Mouse (Mus musculus) intestine, embryonic 15.5 days (tissue): ENCODE data around the gene Tab1. TPM values are rescaled to one million over a fixed set of nuclear protein-coding genes. Genes with fewer than 3 reads are reported as not detected.

Experiments used
- ATAC-seq: fragments of 200-750 bp; cut with Nextera tagmentation; 2 replicates; pipeline ENCODE4 v1.8.0; 2017; ENCODE audit warnings: moderate TSS enrichment, moderate library complexity
- H3K27ac ChIP-seq: fragments of 300-500 bp; sonication (generic); 2 replicates; pipeline ENCODE4 v1.5.1; 2015; ENCODE audit warnings: mild to moderate bottlenecking, inconsistent platforms
- H3K27me3 ChIP-seq: fragments of 300-500 bp; sonication (generic); replicated peaks from 2 replicates; pipeline ENCODE4 v1.6.1; 2015; ENCODE audit warnings: inconsistent platforms
- H3K36me3 ChIP-seq: fragments of 300-500 bp; sonication (generic); 2 replicates; pipeline ENCODE4 v1.6.1; 2015; ENCODE audit warnings: inconsistent platforms
- H3K4me1 ChIP-seq: fragments of 300-500 bp; sonication (generic); replicated peaks from 2 replicates; pipeline ENCODE4 v1.6.1; 2015; ENCODE audit warnings: inconsistent platforms
- H3K4me2 ChIP-seq: fragments of 300-500 bp; sonication (generic); replicated peaks from 2 replicates; pipeline ENCODE4 v1.6.1; 2015; ENCODE audit warnings: mild to moderate bottlenecking, inconsistent platforms
- H3K4me3 ChIP-seq: fragments of 300-500 bp; sonication (generic); replicated peaks from 2 replicates; pipeline ENCODE4 v1.5.1; 2015; ENCODE audit warnings: inconsistent platforms
- H3K9ac ChIP-seq: fragments of 300-500 bp; sonication (generic); 2 replicates; pipeline ENCODE4 v1.6.1; 2015; ENCODE audit warnings: inconsistent platforms
- H3K9me3 ChIP-seq: fragments of 300-500 bp; sonication (generic); 2 replicates; pipeline ENCODE4 v1.6.1; 2016; ENCODE audit warnings: inconsistent platforms
- WGBS: fragments of 180-500 bp; shearing (Covaris S2); methylation state at CpG from one replicate; pipeline ENCODE4 v1.1.7; 2015; 5-methylcytosine and 5-hydroxymethylcytosine counted together
- polyA plus RNA-seq: library from polyadenylated mRNA; unstranded; fragments of >200 nt; fragmentation: Nextera tagmentation; extraction: Ambion mirVana; gene quantifications from 2 replicates; pipeline ENCODE4 v1.2.1, GENCODE M21; 2015

The Tab1 gene
- 28.5 and 29.0 TPM in 2 replicates for polyA plus RNA-seq

- Histone ChIP-seq H3K27ac (peak within 1 kb of the TSS; percentile 99), H3K4me2 (peak within 1 kb of the TSS; percentile 87), H3K27me3 (no peaks in the 10 kb centered on the region), H3K4me1 (peaks cover 28% of the 10 kb centered on the region), H3K9me3 (no peaks in the 10 kb centered on the region), H3K4me3 (peak within 1 kb of the TSS; percentile 67), H3K36me3 (no peaks in the 10 kb centered on the region), H3K9ac (peak within 1 kb of the TSS; percentile 84)
- peak; percentile 95 for ATAC-seq
- under 1% methylated on average over 59 of the region's 59 CpGs for WGBS
Observed at GRCm38 (mm10) chr15:80132993-80133586, at the start of gene Tab1. Tab1 (plus strand) TSS chr15:80133127.

GRCm38 (mm10) chr15:80083276-80083731, 49.6 kb upstream of the Tab1 start:
- Histone ChIP-seq H3K9me3 (no peaks in the 10 kb centered on the region), H3K36me3 (peaks cover 30% of the 10 kb centered on the region), H3K4me2 (peak overlapping the region; percentile 74), H3K27ac (peak overlapping the region; percentile 93), H3K27me3 (no peaks in the 10 kb centered on the region), H3K4me1 (peaks cover 20% of the 10 kb centered on the region), H3K4me3 (peak overlapping the region; percentile 69), H3K9ac (peak overlapping the region; percentile 84)
- WGBS = under 1% methylated on average over 30 of the region's 30 CpGs
- peak; percentile 96 for ATAC-seq

GRCm38 (mm10) chr15:80083740-80084139, 49.2 kb upstream of the Tab1 start:
- H3K27me3 ChIP-seq = no peaks in the 10 kb centered on the region
- no peaks in the 10 kb centered on the region for H3K9me3 ChIP-seq
- H3K4me2 ChIP-seq = peak overlapping the region; percentile 74
- 1% methylated on average over 12 of the region's 12 CpGs for WGBS
- peak overlapping the region; percentile 54 for H3K9ac ChIP-seq
- peak overlapping the region; percentile 93 for H3K27ac ChIP-seq
- peaks cover 26% of the 10 kb centered on the region for H3K36me3 ChIP-seq
- no peak; the same call in 1 of the 2 replicates for ATAC-seq
- H3K4me3 ChIP-seq = peak overlapping the region; percentile 69
- peaks cover 20% of the 10 kb centered on the region for H3K4me1 ChIP-seq

GRCm38 (mm10) chr15:80087406-80088012, 45.4 kb upstream of the Tab1 start:
- no peak overlapping the region for H3K4me3 ChIP-seq
- no peaks in the 10 kb centered on the region for H3K36me3 ChIP-seq
- H3K27me3 ChIP-seq = peaks cover 21% of the 10 kb centered on the region
- H3K4me1 ChIP-seq = peaks cover 9% of the 10 kb centered on the region
- 85% methylated on average over 9 of the region's 9 CpGs for whole genome bisulfite sequencing
- no peaks in the 10 kb centered on the region for H3K9me3 ChIP-seq
- H3K27ac ChIP-seq = no peak overlapping the region
- ATAC-seq = no peak
- no peak overlapping the region for H3K9ac ChIP-seq
- no peak overlapping the region for H3K4me2 ChIP-seq

GRCm38 (mm10) chr15:80088637-80089036, 44.3 kb upstream of the Tab1 start:
- H3K27me3 ChIP-seq = peaks cover 25% of the 10 kb centered on the region
- no peak overlapping the region for H3K4me2 ChIP-seq
- no peaks in the 10 kb centered on the region for H3K36me3 ChIP-seq
- no peaks in the 10 kb centered on the region for H3K9me3 ChIP-seq
- H3K4me1 ChIP-seq = peaks cover 13% of the 10 kb centered on the region
- 33% methylated on average over 4 of the region's 4 CpGs for WGBS
- no peak overlapping the region for H3K4me3 ChIP-seq
- H3K27ac ChIP-seq = no peak overlapping the region
- no peak overlapping the region for H3K9ac ChIP-seq
- no peak for ATAC-seq

- no peak for ATAC-seq
- peaks cover 25% of the 10 kb centered on the region for H3K27me3 ChIP-seq
- H3K36me3 ChIP-seq = no peaks in the 10 kb centered on the region
- no peak overlapping the region for H3K9ac ChIP-seq
- H3K4me2 ChIP-seq = no peak overlapping the region
- H3K9me3 ChIP-seq = no peaks in the 10 kb centered on the region
- peaks cover 13% of the 10 kb centered on the region for H3K4me1 ChIP-seq
- H3K4me3 ChIP-seq = no peak overlapping the region
- no peak overlapping the region for H3K27ac ChIP-seq
- WGBS = 73% methylated on average over 11 of the region's 11 CpGs
Observed at GRCm38 (mm10) chr15:80090155-80090554, 42.8 kb upstream of the Tab1 start.

- Histone ChIP-seq H3K4me1 (peaks cover 13% of the 10 kb centered on the region), H3K27ac (0 out of 2 replicates have a peak overlapping the region, but pooled peaks have one; percentile 9), H3K9me3 (no peaks in the 10 kb centered on the region), H3K4me2 (peak overlapping the region; percentile 79), H3K36me3 (no peaks in the 10 kb centered on the region), H3K27me3 (peaks cover 25% of the 10 kb centered on the region), H3K4me3 (peak overlapping the region; percentile 69), H3K9ac (peak overlapping the region; percentile 69)
- 1% methylated on average over 17 of the region's 17 CpGs for WGBS
- ATAC-seq = no peak
Observed at GRCm38 (mm10) chr15:80090741-80091120, 42.2 kb upstream of the Tab1 start.

- Histone ChIP-seq H3K27ac (0 out of 2 replicates have a peak within 1 kb of the TSS, but pooled peaks have one; percentile 9), H3K9ac (peak within 1 kb of the TSS; percentile 69), H3K27me3 (peaks cover 25% of the 10 kb centered on the region), H3K4me1 (peaks cover 17% of the 10 kb centered on the region), H3K4me2 (peak within 1 kb of the TSS; percentile 79), H3K9me3 (no peaks in the 10 kb centered on the region), H3K36me3 (no peaks in the 10 kb centered on the region), H3K4me3 (peak within 1 kb of the TSS; percentile 69)
- ATAC-seq = peak; percentile 74
- WGBS = 1% methylated on average over 86 of the region's 86 CpGs
Observed at GRCm38 (mm10) chr15:80091121-80091955, 41.6 kb upstream of the Tab1 start, which contains the start of the genes Syngr1 and Rpl3. Syngr1 (plus strand) TSS chr15:80091334. Rpl3 (minus strand) TSS chr15:80091868.

- Histone ChIP-seq H3K27ac (no peak overlapping the region), H3K9ac (peak overlapping the region; percentile 69)
- 27% methylated on average over 7 of the region's 7 CpGs for WGBS
Observed at GRCm38 (mm10) chr15:80092041-80092441, 40.9 kb upstream of the Tab1 start.

GRCm38 (mm10) chr15:80092599-80092998, 40.3 kb upstream of the Tab1 start:
- WGBS = 20% methylated on average over 8 of the region's 8 CpGs
- H3K27ac ChIP-seq = no peak overlapping the region
- 0 out of 2 replicates have a peak overlapping the region, but pooled peaks have one; percentile 69 for H3K9ac ChIP-seq
- H3K4me3 ChIP-seq = 0 out of 2 replicates have a peak overlapping the region, but pooled peaks have one; percentile 69
- H3K36me3 ChIP-seq = no peaks in the 10 kb centered on the region
- no peaks in the 10 kb centered on the region for H3K9me3 ChIP-seq
- peaks cover 25% of the 10 kb centered on the region for H3K27me3 ChIP-seq
- no peak for ATAC-seq
- H3K4me2 ChIP-seq = peak overlapping the region; percentile 79
- H3K4me1 ChIP-seq = peaks cover 29% of the 10 kb centered on the region

More at GRCm38 (mm10) chr15:80092041-80092441, 40.9 kb upstream of the Tab1 start:
- Histone ChIP-seq H3K9me3 (no peaks in the 10 kb centered on the region), H3K27me3 (peaks cover 25% of the 10 kb centered on the region), H3K4me2 (peak overlapping the region; percentile 79), H3K36me3 (no peaks in the 10 kb centered on the region), H3K4me1 (peaks cover 24% of the 10 kb centered on the region), H3K4me3 (peak overlapping the region; percentile 69)
- no peak for ATAC-seq

GRCm38 (mm10) chr15:80094201-80094600, 38.7 kb upstream of the Tab1 start:
- Histone ChIP-seq H3K9ac (no peak overlapping the region), H3K27me3 (peaks cover 25% of the 10 kb centered on the region), H3K27ac (no peak overlapping the region), H3K4me1 (peaks cover 43% of the 10 kb centered on the region), H3K36me3 (no peaks in the 10 kb centered on the region), H3K4me2 (no peak overlapping the region), H3K4me3 (no peak overlapping the region), H3K9me3 (no peaks in the 10 kb centered on the region)
- WGBS = 93% methylated on average over 13 of the region's 13 CpGs
- ATAC-seq = no peak

GRCm38 (mm10) chr15:80095596-80095995, 37.3 kb upstream of the Tab1 start:
- no peak overlapping the region for H3K4me3 ChIP-seq
- peaks cover 21% of the 10 kb centered on the region for H3K27me3 ChIP-seq
- ATAC-seq = peak; percentile 78
- H3K36me3 ChIP-seq = no peaks in the 10 kb centered on the region
- H3K4me1 ChIP-seq = peaks cover 43% of the 10 kb centered on the region
- no peak overlapping the region for H3K9ac ChIP-seq
- no peaks in the 10 kb centered on the region for H3K9me3 ChIP-seq
- 50% methylated on average over 1 of the region's 1 CpGs for WGBS
- no peak overlapping the region for H3K4me2 ChIP-seq
- peak overlapping the region; percentile 48 for H3K27ac ChIP-seq
